Mouse (Mus musculus) heart, embryonic 14.5 days (tissue): ENCODE results near the gene Tmie. TPM values are rescaled to one million over a fixed set of nuclear protein-coding genes. Genes with fewer than 3 reads are reported as not detected.

Experiments
- ATAC-seq: fragments of 200-750 bp; cut with Nextera tagmentation; 2 replicates; pipeline ENCODE4 v1.8.0; 2017; ENCODE audit warnings: low read depth, moderate TSS enrichment; ENCODE audit not compliant: insufficient number of reproducible peaks, insufficient read depth, low FRiP score
- H3K27ac ChIP-seq, 2 experiments: fragments of 200-500 bp in 1 of 2; fragments of 300-500 bp in 1 of 2; sonication (generic) in 1 of 2; replicated peaks in 1 of 2; 2 replicates each; pipeline ENCODE4 v1.5.1; 2012 to 2014; ENCODE audit warnings: low read depth in 2 of 2, low read length in 2 of 2, control low read depth in 1 of 2, mild to moderate bottlenecking in 1 of 2, mixed read lengths in 1 of 2; ENCODE audit not compliant: control insufficient read depth in 1 of 2, insufficient read depth in 1 of 2
- H3K27me3 ChIP-seq: fragments of 300-500 bp; sonication (generic); 2 replicates; pipeline ENCODE4 v1.6.1; 2014; ENCODE audit warnings: mild to moderate bottlenecking, low read length, control low read depth; ENCODE audit not compliant: control insufficient read depth, insufficient read depth
- H3K36me3 ChIP-seq: fragments of 300-500 bp; sonication (generic); 2 replicates; pipeline ENCODE4 v1.6.1; 2014; ENCODE audit warnings: mild to moderate bottlenecking, control low read depth, low read length, mixed read lengths; ENCODE audit not compliant: control insufficient read depth, insufficient read depth
- H3K4me1 ChIP-seq, 2 experiments: fragments of 200-500 bp in 1 of 2; fragments of 300-500 bp in 1 of 2; sonication (generic) in 1 of 2; 2 replicates each; pipeline ENCODE4 v1.6.1; 2012 to 2014; ENCODE audit warnings: low read length in 2 of 2, control low read depth in 1 of 2, mixed read lengths in 1 of 2; ENCODE audit not compliant: control insufficient read depth in 2 of 2, insufficient read depth in 2 of 2
- H3K4me2 ChIP-seq: fragments of 300-500 bp; sonication (generic); 2 replicates; pipeline ENCODE4 v1.6.1; 2014; ENCODE audit warnings: mild to moderate bottlenecking, low read length
- H3K4me3 ChIP-seq, 2 experiments: fragments of 200-500 bp in 1 of 2; fragments of 300-500 bp in 1 of 2; sonication (generic) in 1 of 2; 2 replicates each; pipeline ENCODE4 v1.5.1; 2012 to 2014; ENCODE audit warnings: low read length in 2 of 2, mild to moderate bottlenecking in 2 of 2, control low read depth in 1 of 2, low read depth in 1 of 2, moderate library complexity in 1 of 2; ENCODE audit not compliant: control insufficient read depth in 1 of 2, insufficient read depth in 1 of 2
- H3K9ac ChIP-seq: fragments of 300-500 bp; sonication (generic); 2 replicates; pipeline ENCODE4 v1.6.1; 2014; ENCODE audit warnings: mild to moderate bottlenecking, low read length
- H3K9me3 ChIP-seq: fragments of 300-500 bp; sonication (generic); 2 replicates; pipeline ENCODE4 v1.6.1; 2016; ENCODE audit warnings: low read length, control low read depth; ENCODE audit not compliant: control insufficient read depth
- WGBS: fragments of 180-500 bp; shearing (Covaris S2); extraction: QIAGEN DNeasy Blood & Tissue Kit; methylation state at CpG from one replicate; pipeline ENCODE4 v1.1.7; 2014; 5-methylcytosine and 5-hydroxymethylcytosine counted together
- polyA plus RNA-seq: library from polyadenylated mRNA; unstranded; fragments of >200 nt; fragmentation: Nextera tagmentation; extraction: Ambion mirVana; gene quantifications from 2 replicates; pipeline ENCODE4 v1.2.1, GENCODE M21; 2014

Gene Tmie
- polyA plus RNA-seq, 1 experiment from 2014 or later, result 0.20 TPM

GRCm38 (mm10) chr9:110855903-110856302 lies 24.0 kb downstream of the Tmie start:
- ATAC-seq, result no peak
- H3K27ac ChIP-seq, result no peak overlapping the region
- H3K27me3 ChIP-seq, result peaks cover 18% of the 10 kb centered on the region
- H3K36me3 ChIP-seq, result no peaks in the 10 kb centered on the region
- WGBS, result 52% methylated on average over 7 of the region's 7 CpGs
- no peaks in the 10 kb centered on the region for H3K9me3 ChIP-seq
- no peak overlapping the region for H3K4me2 ChIP-seq
- H3K4me3 ChIP-seq, result no peak overlapping the region
- no peak overlapping the region for H3K9ac ChIP-seq
- peaks cover 3 to 5% of the 10 kb centered on the region in 2 experiments; a peak in 2 of 4 replicates for H3K4me1 ChIP-seq

- Histone ChIP-seq H3K36me3 (no peaks in the 10 kb centered on the region), H3K9me3 (no peaks in the 10 kb centered on the region), H3K4me3 (no peak overlapping the region), H3K4me2 (no peak overlapping the region), H3K4me1 (no peaks in the 10 kb centered on the region), H3K27ac (no peak overlapping the region), H3K9ac (no peak overlapping the region), H3K27me3 (no peaks in the 10 kb centered on the region)
- no peak for ATAC-seq
- WGBS, result 70% methylated on average over 7 of the region's 7 CpGs
Observed at GRCm38 (mm10) chr9:110849162-110849561, 30.8 kb downstream of the Tmie start.

- Histone ChIP-seq H3K9ac (no peak within 1 kb of the TSS), H3K27ac (no peak within 1 kb of the TSS), H3K9me3 (no peaks in the 10 kb centered on the region), H3K4me3 (no peak within 1 kb of the TSS), H3K4me1 (no peaks in the 10 kb centered on the region), H3K27me3 (no peaks in the 10 kb centered on the region), H3K4me2 (no peak within 1 kb of the TSS), H3K36me3 (no peaks in the 10 kb centered on the region)
- 78% methylated on average over 10 of the region's 10 CpGs for WGBS
- ATAC-seq, result no peak
Observed at GRCm38 (mm10) chr9:110844206-110844605, 35.7 kb downstream of the Tmie start, which contains the start of gene Prss46. Gene Prss46 (plus strand): TSS chr9:110844506.

GRCm38 (mm10) chr9:110841438-110841837 lies 38.5 kb downstream of the Tmie start:
- WGBS, result 62% methylated on average over 2 of the region's 2 CpGs
- Histone ChIP-seq H3K27ac (no peak overlapping the region), H3K36me3 (no peaks in the 10 kb centered on the region), H3K9ac (no peak overlapping the region), H3K4me1 (no peaks in the 10 kb centered on the region), H3K4me3 (no peak overlapping the region), H3K9me3 (no peaks in the 10 kb centered on the region), H3K27me3 (no peaks in the 10 kb centered on the region), H3K4me2 (no peak overlapping the region)
- ATAC-seq, result no peak

- Histone ChIP-seq H3K4me2 (no peak overlapping the region), H3K9me3 (no peaks in the 10 kb centered on the region), H3K36me3 (no peaks in the 10 kb centered on the region), H3K27me3 (no peaks in the 10 kb centered on the region), H3K9ac (no peak overlapping the region), H3K4me3 (no peak overlapping the region), H3K27ac (no peak overlapping the region), H3K4me1 (no peaks in the 10 kb centered on the region)
- ATAC-seq, result no peak
- WGBS, result 87% methylated on average over 6 of the region's 6 CpGs
Observed at GRCm38 (mm10) chr9:110840905-110841304, 39.0 kb downstream of the Tmie start.

GRCm38 (mm10) chr9:110836112-110836511 lies 43.8 kb downstream of the Tmie start:
- H3K4me1 ChIP-seq, result no peaks in the 10 kb centered on the region
- 67% methylated on average over 2 of the region's 2 CpGs for WGBS
- H3K27ac ChIP-seq, result no peak overlapping the region
- no peaks in the 10 kb centered on the region; the same call in 1 of the 2 replicates for H3K27me3 ChIP-seq
- no peak overlapping the region for H3K9ac ChIP-seq
- H3K36me3 ChIP-seq, result no peaks in the 10 kb centered on the region
- no peak overlapping the region for H3K4me2 ChIP-seq
- no peak overlapping the region for H3K4me3 ChIP-seq
- no peak for ATAC-seq
- no peaks in the 10 kb centered on the region for H3K9me3 ChIP-seq

- no peaks in the 10 kb centered on the region for H3K36me3 ChIP-seq
- no peaks in the 10 kb centered on the region; the same call in 1 of the 2 replicates for H3K27me3 ChIP-seq
- H3K4me3 ChIP-seq, result no peak overlapping the region
- WGBS, result 19% methylated on average over 10 of the region's 10 CpGs
- no peak overlapping the region for H3K27ac ChIP-seq
- ATAC-seq, result no peak
- H3K4me1 ChIP-seq, result no peaks in the 10 kb centered on the region
- no peaks in the 10 kb centered on the region for H3K9me3 ChIP-seq
- no peak overlapping the region for H3K9ac ChIP-seq
- H3K4me2 ChIP-seq, result peak overlapping the region; percentile 27
Observed at GRCm38 (mm10) chr9:110834961-110835360, 45.0 kb downstream of the Tmie start.

- H3K4me1 ChIP-seq, result no peaks in the 10 kb centered on the region
- 70% methylated on average over 19 of the region's 19 CpGs for WGBS
- no peak for ATAC-seq
Observed at GRCm38 (mm10) chr9:110834411-110834810, 45.5 kb downstream of the Tmie start, which contains the start of gene Prss45. Gene Prss45 (plus strand): TSS chr9:110834588.

More at GRCm38 (mm10) chr9:110834411-110834810, 45.5 kb downstream of the Tmie start, which contains the start of gene Prss45:
- H3K27ac ChIP-seq, result no peak within 1 kb of the TSS
- H3K9ac ChIP-seq, result no peak within 1 kb of the TSS
- H3K36me3 ChIP-seq, result no peaks in the 10 kb centered on the region
- no peak within 1 kb of the TSS for H3K4me3 ChIP-seq
- H3K9me3 ChIP-seq, result no peaks in the 10 kb centered on the region
- H3K4me2 ChIP-seq, result peak within 1 kb of the TSS; percentile 27
- H3K27me3 ChIP-seq, result no peaks in the 10 kb centered on the region; the same call in 1 of the 2 replicates
